Mouse (Mus musculus) heart, postnatal 4 days (tissue): ENCODE measurements at regions not wholly inside any gene's neighbourhood (a gene's known extent, or its start where the extent isn't known, plus 50 kb on each side); places are given as distances from the start of the nearest gene placed in this dataset.

Experiments used
- DNase-seq: peaks from one replicate; pipeline ENCODE4 v3.0.0; 2021
- microRNA-seq, 2 experiments: library from miRNA; unstranded; fragments of <30 nt; microRNA quantifications; one replicate each; pipeline ENCODE4 v1.2.0; 2021 to 2022

DNA sequence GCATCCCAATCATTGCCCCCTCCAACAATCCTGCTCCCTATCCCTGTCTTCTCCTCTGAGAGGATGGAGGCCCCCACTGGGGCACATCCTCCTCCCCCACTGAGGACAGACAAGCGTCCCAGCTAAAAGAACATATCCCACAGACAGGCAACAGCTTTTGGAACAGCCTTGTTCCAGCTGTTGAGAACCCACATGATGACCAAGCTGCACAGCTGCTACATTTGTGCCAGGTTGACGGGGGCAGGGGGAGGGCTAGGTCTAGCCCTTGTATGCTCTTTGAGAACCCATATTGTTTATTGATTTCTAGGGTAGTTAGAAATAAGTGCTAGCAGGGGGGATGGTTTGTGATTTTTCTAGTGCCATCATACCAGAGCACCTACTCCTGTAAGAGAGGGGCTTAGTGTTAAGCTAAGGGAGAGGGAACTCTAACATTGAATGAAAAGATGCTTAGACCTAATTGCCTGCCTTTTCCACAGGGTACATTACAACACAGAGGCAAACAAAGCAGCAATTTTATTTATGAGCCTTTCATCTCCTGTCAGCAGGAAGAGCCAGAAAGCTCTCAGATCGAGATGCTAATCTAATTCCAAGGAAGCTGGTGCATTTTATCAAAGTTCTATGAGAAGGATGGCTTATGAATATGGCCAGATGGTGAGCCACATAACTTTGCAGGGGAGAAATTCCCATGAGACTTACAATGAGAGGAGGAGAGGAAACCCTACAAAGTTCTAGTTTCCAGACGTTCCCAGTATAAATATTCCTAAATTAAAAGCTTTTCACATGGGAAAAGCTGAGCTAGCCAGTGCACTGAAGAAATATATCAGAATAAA, 137.6 kb upstream of the Zpld1 start:
- DNase-seq = no peak

DNA sequence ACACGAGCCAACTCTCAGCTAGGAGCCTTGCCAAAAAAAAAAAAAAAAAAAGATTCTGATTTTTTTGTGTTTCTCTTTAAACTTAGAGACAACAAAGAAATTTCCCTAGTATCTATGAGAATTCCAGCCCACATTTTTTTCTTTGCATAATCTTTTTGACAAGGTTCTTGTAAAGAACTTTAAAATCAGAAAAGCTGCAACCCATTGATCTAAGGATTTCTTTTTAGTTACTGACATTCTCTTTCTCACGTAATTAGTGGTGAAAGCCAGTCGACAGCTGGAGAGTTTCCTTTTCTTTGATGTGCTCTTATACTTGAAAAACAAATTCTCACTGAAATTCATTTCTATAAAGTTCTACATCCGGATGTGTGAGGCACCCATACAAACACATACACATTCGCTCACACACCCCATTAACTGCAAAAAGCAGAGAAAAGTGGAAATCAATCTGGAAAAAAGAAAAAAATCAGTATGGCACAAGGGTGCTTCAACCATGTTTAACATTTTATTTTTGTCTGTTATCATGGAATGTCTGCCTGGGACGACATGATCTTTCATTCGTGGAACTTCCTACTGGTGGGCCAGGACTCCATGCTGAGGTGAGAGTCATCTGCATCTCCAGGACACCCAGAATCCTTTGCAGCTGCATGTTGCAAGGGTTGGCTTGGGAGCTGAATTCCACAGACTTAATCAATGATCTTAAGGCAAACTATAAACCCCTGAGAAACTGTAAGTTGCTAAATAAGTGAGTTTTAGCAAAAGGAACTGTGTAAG, 124.0 kb upstream of the Zpld1 start:
- no peak for DNase-seq

DNA sequence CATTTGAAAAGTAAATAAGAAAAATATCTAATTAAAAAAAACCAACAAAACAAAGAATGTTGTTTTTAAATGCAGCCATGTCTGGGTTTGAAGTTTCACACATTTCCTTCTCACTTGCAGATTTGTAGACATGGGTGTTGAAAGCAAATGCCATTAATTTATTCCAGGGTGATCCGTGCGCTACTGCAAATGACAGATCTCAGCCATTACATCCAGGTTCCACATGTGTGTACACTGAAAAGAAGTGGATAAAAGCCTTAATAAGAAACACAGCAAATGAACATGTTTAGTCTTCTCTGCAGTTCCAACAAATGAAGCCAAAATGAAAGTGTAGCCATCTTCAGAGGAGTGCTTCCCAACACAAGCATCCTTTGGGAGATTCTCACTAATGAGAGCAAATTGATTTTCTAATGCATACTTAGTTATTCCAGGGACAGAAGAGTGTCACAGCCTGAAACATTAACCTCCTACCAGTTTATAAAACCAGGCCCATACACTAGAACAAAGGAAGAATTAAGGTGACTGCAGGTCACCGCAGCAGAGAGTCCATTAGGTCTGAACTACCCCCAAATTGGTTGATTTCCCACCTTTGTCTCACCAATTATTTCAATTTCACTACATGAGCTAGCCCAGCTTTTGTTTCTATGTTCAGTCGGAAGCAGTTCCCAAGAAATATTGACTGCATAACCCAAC, 123.2 kb upstream of the Zpld1 start:
- DNase-seq = no peak

DNA sequence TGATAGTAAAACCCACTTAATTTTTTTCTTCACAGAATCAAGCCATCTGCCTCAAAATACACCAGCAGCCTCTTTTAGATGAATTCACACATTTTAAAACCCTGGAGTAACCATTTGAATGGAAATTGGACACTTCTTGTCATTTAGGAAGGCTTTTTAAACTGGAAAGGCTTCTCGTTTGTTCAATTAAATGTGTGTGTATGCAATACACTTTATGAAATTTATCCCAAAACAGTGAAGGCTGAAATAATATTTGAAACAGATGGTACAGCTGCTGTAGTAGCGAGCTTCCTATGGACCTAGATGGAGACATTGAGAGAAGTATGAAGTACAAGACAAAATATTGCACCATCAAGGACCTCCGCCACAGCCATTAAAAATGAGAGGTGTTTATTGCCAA, 121.1 kb upstream of the Zpld1 start:
- no peak for DNase-seq

DNA sequence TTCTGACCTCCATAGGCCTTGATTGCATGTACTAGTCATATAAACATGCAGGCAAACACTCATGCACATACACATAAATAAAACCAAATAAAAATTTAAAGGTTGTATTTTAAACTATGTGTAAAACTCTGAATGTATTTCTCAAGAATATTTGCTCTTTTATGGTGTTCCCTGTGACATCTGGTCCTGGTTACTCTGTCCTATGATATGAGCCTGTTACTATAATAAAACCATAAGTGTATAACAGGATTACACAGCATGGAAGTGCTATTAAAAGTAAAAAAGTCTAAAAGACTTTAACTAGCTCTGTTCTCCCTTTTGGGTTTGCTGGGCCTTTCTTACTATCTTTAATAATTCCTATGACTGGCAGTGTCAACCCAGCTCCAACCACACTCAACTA, 103.0 kb upstream of the Zpld1 start:
- no peak for DNase-seq

DNA sequence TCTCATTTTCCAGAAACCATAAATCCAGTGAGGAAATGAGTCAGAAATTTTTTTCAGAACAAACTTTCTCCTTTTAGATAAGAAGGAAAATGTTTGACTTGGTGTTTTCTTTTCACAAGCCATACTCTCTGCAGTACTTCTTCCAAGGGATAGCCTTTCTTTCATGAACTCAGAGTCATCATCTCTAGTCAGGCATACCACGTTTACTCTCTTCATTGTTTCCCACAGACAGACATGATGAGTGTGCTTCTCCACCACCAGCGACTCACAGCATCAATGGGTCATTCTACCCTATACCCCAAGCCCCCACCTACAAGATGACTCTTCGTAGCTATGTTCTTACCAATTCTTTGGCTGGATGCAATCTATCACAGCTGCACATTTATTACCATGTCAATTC, 97.1 kb upstream of the Zpld1 start:
- DNase-seq = no peak

DNA sequence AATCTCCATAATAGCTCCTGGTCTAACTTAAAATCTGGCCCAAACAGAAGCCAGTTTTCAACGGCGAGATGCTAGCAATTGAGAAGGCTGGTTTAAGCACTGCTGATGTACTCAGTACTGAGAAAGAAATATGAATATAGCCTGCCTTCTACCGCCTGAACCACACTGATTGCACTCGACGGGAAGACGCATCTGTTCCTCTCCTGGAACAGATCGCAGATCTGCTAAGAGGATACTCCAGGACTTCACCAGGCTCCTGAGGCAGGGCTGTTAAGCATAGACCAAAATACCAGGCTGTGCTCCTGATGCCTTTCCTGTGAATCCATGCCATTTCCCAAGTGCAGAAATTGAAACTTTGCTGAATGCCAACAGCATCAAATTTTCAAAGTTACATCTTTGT, 92.6 kb upstream of the Zpld1 start:
- DNase-seq = no peak

DNA sequence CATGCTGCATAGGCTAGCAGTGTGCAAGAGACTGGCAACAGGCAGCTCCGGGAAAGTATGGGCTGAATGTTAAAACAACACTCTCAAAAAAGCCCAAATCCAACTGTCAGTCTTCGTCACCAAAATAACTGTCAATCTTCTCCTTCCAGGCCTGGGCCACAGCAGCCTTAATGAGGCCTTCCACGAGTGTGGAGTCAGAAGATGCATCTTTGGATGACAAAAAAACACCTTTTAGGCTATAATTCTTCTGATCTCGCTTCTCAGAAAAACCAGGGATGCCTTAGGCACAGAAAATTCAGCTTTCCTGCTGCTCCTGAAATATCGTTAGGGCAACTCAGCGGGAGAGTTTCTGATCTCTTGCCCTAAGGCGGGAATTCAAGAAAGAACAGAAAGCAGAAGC, 82.2 kb upstream of the Zpld1 start:
- DNase-seq = no peak

DNA sequence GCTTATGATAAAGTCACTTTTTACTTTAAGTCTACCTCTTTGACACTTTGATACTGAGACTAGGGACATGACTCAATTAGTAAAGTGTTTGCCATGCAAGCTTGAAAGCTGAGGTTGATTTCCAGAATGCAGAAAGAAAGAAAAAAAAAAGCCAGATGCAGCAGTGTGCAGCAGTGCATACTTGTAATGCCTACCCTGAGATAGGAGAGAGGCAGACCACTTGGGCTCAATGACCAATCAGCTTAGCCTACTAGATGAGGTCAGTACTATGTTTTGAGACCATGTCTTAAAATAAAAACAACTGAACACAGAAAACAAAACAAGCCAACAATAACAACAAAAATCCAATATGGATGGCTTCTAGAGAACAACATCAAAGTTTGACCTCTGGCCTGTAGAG, 81.4 kb upstream of the Zpld1 start:
- no peak for DNase-seq

DNA sequence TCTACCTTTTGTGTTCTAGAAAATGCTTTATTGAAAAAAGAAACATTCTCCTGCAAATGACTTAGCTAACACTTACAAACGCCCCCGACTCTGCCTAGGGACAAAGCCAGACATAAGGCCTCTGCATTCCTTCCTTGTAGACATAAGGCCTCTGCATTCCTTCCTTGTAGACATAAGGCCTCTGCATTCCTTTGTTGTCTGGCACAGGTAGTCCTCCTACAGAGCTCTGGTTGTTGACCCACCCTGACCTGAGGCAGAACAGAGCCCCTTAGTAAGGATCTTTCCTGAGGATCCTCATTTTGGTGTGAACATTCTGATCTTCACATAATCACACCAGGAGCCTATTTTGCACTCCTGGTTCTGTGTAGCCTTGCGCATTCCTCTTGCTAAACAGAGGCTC, 80.9 kb upstream of the Zpld1 start:
- DNase-seq = no peak

DNA sequence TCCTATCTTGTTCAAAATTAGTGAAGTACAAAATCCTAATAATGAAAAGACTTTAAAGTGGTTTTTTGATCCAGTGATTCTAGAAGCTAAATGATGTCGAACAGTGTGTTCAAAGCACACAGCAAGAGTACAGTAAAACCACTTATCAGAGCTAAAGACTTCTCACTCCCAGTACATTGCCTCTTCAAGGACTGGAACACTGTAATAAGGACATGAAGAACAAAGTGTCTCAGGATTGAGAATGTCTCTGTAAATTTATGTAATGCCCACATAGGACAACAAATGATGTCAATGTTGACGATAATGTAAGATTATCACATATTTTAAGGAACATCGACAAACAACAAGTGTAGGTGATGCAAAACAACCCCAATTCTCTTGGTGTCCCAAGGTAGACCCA, 78.1 kb upstream of the Zpld1 start:
- no peak for DNase-seq

DNA sequence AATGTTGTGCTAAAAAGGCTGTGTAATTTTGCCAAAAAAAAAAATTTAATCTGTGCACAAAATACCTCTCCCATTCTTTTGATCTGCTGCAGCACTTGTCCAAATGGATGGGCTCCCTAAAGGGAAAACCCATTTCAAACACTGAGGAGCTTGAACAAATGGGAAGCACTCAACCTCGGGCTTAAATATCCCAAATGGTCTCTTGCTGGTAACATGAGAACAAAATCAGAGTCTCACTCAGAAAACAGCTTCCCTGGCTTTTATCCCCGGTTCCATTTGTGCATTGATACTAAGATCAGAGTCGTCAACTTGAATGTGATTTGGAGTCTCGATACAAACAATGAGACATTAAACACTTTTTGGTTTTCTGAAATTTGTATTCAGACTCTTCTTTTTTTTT, 59.9 kb upstream of the Zpld1 start:
- DNase-seq = no peak

DNA sequence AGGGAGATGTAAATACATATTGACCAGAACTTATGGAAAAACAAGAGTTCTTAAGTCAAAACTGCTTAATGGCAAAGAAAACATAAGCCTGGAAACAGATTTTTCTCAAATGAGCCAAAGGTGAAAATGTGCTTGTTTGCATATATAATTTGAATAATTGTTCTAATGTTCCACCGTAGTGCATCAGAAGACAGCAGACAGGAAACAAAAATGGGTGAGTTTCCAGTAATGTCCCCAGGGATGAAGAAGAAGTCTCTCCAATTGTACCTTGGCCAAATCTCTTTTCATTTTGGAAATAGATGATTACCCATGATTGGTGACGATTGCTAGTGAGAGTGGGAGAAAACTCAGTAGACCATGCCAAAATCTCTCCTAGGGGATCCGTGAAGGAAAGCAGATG, 58.3 kb upstream of the Zpld1 start:
- DNase-seq = no peak

Small RNAs in the stretch of these regions (microRNA-seq; reads per million reads assigned to microRNA genes)
- 0 reads per million in 2 experiments for gene Mir5118
